Mouse (Mus musculus) heart, postnatal 0 days (tissue): ENCODE data around the gene Lsm8.

ENCODE experiments used
- CTCF ChIP-seq: IDR thresholded peaks from 2 replicates; pipeline ENCODE4 v1.5.1; 2016; ENCODE audit warnings: antibody characterized with exemption, control low read depth, low read depth
- EP300 ChIP-seq: IDR thresholded peaks from 2 replicates; pipeline ENCODE4 v1.6.1; 2016; ENCODE audit warnings: antibody characterized with exemption, low read depth

DNA sequence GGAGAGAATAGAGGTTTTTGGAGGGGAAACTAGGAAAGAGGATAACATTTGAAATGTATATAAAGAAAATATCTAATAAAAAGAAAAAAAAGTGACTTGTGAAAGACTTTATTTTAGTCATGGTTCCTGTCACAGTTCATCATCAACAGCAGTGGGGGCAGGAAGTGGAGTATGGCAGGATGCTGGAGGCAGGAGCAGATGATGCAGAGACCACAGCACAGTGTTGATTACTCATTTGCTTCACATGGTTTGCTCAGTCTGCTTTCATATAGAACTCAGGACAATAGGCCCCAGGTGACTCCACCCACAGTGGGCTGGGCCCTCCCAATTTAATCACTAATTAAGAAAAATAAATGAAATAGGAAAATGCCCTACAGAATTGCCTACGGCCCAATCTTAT, 35.8 kb upstream of the Lsm8 start:
- TF ChIP-seq CTCF (no peak), EP300 (no peak)
